Mouse (Mus musculus) frontal cortex, postnatal 36 days (tissue): ENCODE results near the gene C2cd2l.
"Not testable (repeated sequence)": the region's sequence is repeated elsewhere in the genome, so short reads cannot be mapped to it uniquely, and the experiment has no call there.

Experiments used
- DNase-seq, 2 experiments: peaks; one replicate each; pipeline ENCODE4 v3.0.0; 2022; ENCODE audit warnings: low spot score in 2 of 2

C2cd2l gene

GRCm38 (mm10) chr9:44319887-44320798, at the start of gene C2cd2l:
Gene C2cd2l (minus strand): TSS chr9:44320285.
- peak; percentile 81 to 93 for DNase-seq

GRCm38 (mm10) chr9:44364480-44364879, 44.4 kb upstream of the C2cd2l start:
- DNase-seq, result no peak

- not testable (repeated sequence) for DNase-seq
These were observed 41.8 kb upstream of the C2cd2l start for GRCm38 (mm10) chr9:44361931-44362330.

- DNase-seq, result peak; percentile 93 to 94
These were observed 41.3 kb upstream of the C2cd2l start, which contains the start of gene Vps11 for GRCm38 (mm10) chr9:44361190-44361917. Gene Vps11 (minus strand): TSS chr9:44361670.

- DNase-seq, result no peak
These were observed 37.1 kb upstream of the C2cd2l start for GRCm38 (mm10) chr9:44357207-44357606.

- DNase-seq, result no peak
These were observed 33.1 kb upstream of the C2cd2l start for GRCm38 (mm10) chr9:44353142-44353541.

GRCm38 (mm10) chr9:44352337-44352736, 32.3 kb upstream of the C2cd2l start:
- no peak for DNase-seq

GRCm38 (mm10) chr9:44351396-44351795, 31.3 kb upstream of the C2cd2l start:
- no peak for DNase-seq

GRCm38 (mm10) chr9:44348546-44348945, 28.5 kb upstream of the C2cd2l start:
- DNase-seq, result no peak

GRCm38 (mm10) chr9:44347621-44348020, 27.5 kb upstream of the C2cd2l start:
- no peak for DNase-seq

GRCm38 (mm10) chr9:44347166-44347565, 27.1 kb upstream of the C2cd2l start:
- no peak for DNase-seq

- peak in 1 of 2 experiments; percentile 26 for DNase-seq
These were observed 25.7 kb upstream of the C2cd2l start for GRCm38 (mm10) chr9:44345570-44346433.

- DNase-seq, result peak; percentile 82 to 91
These were observed 23.8 kb upstream of the C2cd2l start, which contains the start of gene Hmbs for GRCm38 (mm10) chr9:44343781-44344421. Gene Hmbs (minus strand): TSS chr9:44344228.

GRCm38 (mm10) chr9:44343290-44343689, 23.2 kb upstream of the C2cd2l start:
- DNase-seq, result no peak

GRCm38 (mm10) chr9:44342605-44343004, 22.5 kb upstream of the C2cd2l start:
- DNase-seq, result no peak

- no peak for DNase-seq
These were observed 22.1 kb upstream of the C2cd2l start for GRCm38 (mm10) chr9:44342173-44342572.

GRCm38 (mm10) chr9:44341487-44341886, 21.4 kb upstream of the C2cd2l start:
- no peak for DNase-seq

- no peak for DNase-seq
These were observed 18.5 kb upstream of the C2cd2l start for GRCm38 (mm10) chr9:44338574-44338973.

GRCm38 (mm10) chr9:44337436-44338169, 17.5 kb upstream of the C2cd2l start:
- DNase-seq, result no peak

GRCm38 (mm10) chr9:44336964-44337363, 16.9 kb upstream of the C2cd2l start:
- no peak for DNase-seq
